Mouse (Mus musculus) cerebellum, adult 2 months (tissue): ENCODE data around the gene Scn3b. TPM values are rescaled to one million over a fixed set of nuclear protein-coding genes. Genes with fewer than 3 reads are reported as not detected.
A peak's percentile ranks its signal among the peaks of the same experiment; 100 is the strongest.

ENCODE experiments used
- DNase-seq, 2 experiments: peaks; one replicate each; pipeline ENCODE4 v3.0.0; 2021
- H3K27ac ChIP-seq: fragments of 200-500 bp; 2 replicates; pipeline ENCODE4 v1.5.1; 2012; ENCODE audit warnings: low read length, control low read depth, inconsistent platforms; ENCODE audit not compliant: insufficient read depth
- H3K27me3 ChIP-seq: fragments of 200-500 bp; 2 replicates; pipeline ENCODE4 v1.6.1; 2012; ENCODE audit warnings: inconsistent platforms, mild to moderate bottlenecking, low read length, moderate library complexity; ENCODE audit not compliant: control insufficient read depth, insufficient read depth
- H3K4me1 ChIP-seq: fragments of 200-500 bp; 2 replicates; pipeline ENCODE4 v1.6.1; 2011; ENCODE audit warnings: low read length; ENCODE audit not compliant: control insufficient read depth, insufficient read depth
- H3K4me3 ChIP-seq: fragments of 200-500 bp; replicated peaks from 2 replicates; pipeline ENCODE3; 2011; ENCODE audit warnings: mild to moderate bottlenecking, low read depth, low read length, control low read depth; ENCODE audit not compliant: insufficient read depth
- CTCF ChIP-seq: fragments of 200-500 bp; IDR thresholded peaks from 2 replicates; pipeline ENCODE4 v1.5.1; 2011; ENCODE audit warnings: low read depth, mild to moderate bottlenecking, control low read depth, low read length, moderate library complexity, borderline replicate concordance; ENCODE audit not compliant: insufficient read depth
- POLR2A ChIP-seq: fragments of 200-500 bp; IDR thresholded peaks from 2 replicates; pipeline ENCODE4 v1.6.1; 2011; ENCODE audit warnings: low read length, control low read depth, borderline replicate concordance; ENCODE audit not compliant: insufficient read depth
- WGBS: fragments of 180-500 bp; shearing (Covaris S2); methylation state at CpG from one replicate; pipeline ENCODE4 v1.1.7; 2018; 5-methylcytosine and 5-hydroxymethylcytosine counted together
- polyA plus RNA-seq: library from polyadenylated mRNA; depleted of rRNA; stranded (reverse); fragments of >200 nt; gene quantifications from 2 replicates; pipeline ENCODE4 v1.2.3, GENCODE M21; 2012

Scn3b gene
- polyA plus RNA-seq, 1 experiment = 10.1 TPM

DNA sequence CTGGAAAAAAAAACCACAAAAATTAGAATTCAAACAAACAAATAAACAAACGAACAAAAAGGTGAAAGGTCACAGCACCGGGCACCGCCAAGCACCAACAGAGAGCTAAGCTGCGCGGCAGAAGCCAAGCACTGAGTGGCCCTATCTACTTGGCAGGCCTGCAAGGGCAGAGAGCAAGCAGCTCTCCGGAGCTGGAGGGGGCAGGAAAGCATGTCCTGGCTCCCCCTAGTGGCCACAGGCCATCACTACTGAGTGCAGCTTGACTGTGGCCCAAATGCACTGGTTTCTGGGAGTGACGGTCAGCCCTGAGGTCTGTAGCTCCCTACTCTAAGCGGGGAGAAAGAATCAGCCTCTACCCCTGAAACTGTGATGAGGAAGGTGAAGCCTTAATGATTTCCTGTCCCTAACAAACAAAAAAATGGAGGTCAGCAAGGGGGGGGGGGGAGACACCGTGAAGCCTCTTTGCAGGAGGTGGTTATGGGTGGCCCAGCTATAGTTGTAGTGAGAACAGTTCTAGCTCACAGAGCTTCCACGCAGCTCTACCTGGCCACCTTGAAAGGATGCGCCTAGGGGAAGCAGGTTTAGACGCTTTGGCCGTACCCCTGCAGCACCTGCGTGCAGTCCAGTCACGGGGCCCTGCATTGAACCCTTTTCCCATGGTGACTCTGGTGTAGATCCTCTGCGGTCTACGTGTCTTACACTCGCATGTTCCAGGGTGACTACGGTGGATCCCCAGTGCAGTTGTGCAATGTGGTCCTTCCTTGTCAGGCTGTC lies 61.8 kb downstream of the Scn3b start:
- Histone ChIP-seq H3K27me3 (no peaks in the 10 kb centered on the region), H3K4me3 (no peak overlapping the region), H3K27ac (peak overlapping the region; percentile 55), H3K4me1 (peaks cover 55% of the 10 kb centered on the region)
- 37% methylated on average over 19 of the region's 19 CpGs for WGBS
- peak; percentile 95 to 96 for DNase-seq
- TF ChIP-seq POLR2A = no peak
- peak; percentile 99 for TF ChIP-seq CTCF

- peak overlapping the region; percentile 55 for H3K27ac ChIP-seq
- WGBS = 18% methylated on average over 15 of the region's 15 CpGs
- no peak for TF ChIP-seq POLR2A
- TF ChIP-seq CTCF = no peak
These were observed 62.6 kb downstream of the Scn3b start for GRCm38 (mm10) chr9:40331411-40332286.

GRCm38 (mm10) chr9:40332326-40332725 lies 63.3 kb downstream of the Scn3b start:
- TF ChIP-seq POLR2A (no peak), CTCF (0 out of 2 replicates have a peak, but pooled peaks have one; percentile 8)
- WGBS = 10% methylated on average over 4 of the region's 4 CpGs
- H3K4me1 ChIP-seq = peaks cover 55% of the 10 kb centered on the region
- peak overlapping the region; percentile 35 for H3K4me3 ChIP-seq
- peak overlapping the region; percentile 84 for H3K27ac ChIP-seq
- H3K27me3 ChIP-seq = no peaks in the 10 kb centered on the region
- DNase-seq = peak; percentile 93 to 97

More at GRCm38 (mm10) chr9:40331411-40332286, 62.6 kb downstream of the Scn3b start:
- DNase-seq = peak; percentile 54 to 60
- H3K4me1 ChIP-seq = peaks cover 54% of the 10 kb centered on the region
- no peaks in the 10 kb centered on the region for H3K27me3 ChIP-seq
- H3K4me3 ChIP-seq = peak overlapping the region; percentile 35

DNA sequence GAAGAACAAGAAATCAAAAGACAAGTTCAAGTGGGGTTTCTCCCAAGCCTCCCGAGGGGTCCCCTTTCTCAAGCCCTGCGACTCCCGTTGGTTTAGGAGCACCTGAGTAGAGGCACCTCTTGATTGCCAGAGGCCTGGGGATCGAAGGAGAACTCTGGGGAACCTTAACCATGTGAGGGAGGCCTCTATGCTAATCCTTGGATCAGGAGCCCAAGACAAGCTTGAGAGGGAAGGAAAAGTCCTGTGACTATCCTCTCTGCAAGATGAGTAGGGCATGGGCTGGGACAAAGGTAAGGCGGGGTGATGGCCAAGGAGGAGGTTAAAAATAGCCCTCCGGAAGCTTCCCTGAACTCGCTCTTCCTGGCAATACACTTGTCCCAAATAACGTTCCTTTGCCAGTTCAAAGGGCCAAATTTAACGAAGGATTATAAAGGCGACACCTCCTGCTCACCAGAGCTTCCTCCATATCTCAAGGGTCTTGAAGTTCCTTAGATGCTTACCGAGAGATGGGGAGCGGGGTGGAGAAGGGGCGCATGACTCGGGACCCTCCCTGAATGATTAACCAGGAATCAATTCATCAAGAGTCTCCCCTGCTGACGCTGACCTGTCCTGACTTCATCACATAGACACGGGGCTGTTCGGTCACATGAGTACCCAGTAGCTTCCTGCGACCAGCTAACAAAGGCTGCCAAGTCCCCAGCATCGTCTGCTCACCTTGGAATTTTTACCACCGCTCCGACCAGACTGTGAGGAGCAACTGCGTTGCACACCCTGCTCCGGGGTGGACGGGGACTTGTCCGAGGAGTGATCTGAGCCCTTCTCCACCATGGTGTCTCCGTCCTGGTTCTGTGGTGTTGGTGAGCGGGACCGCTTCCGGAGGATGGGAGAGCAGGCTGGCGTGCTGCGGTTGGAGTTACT lies 64.0 kb downstream of the Scn3b start:
- H3K27me3 ChIP-seq = no peaks in the 10 kb centered on the region
- peak overlapping the region; percentile 39 for H3K4me3 ChIP-seq
- TF ChIP-seq CTCF = no peak
- TF ChIP-seq POLR2A = 0 out of 2 replicates have a peak, but pooled peaks have one; percentile 16
- DNase-seq = peak; percentile 77 to 79
- WGBS = 16% methylated on average over 31 of the region's 31 CpGs
- peak overlapping the region; percentile 84 for H3K27ac ChIP-seq
- H3K4me1 ChIP-seq = peaks cover 56% of the 10 kb centered on the region

- Histone ChIP-seq H3K27ac (peak overlapping the region; percentile 97), H3K4me3 (peak overlapping the region; percentile 39), H3K4me1 (peaks cover 58% of the 10 kb centered on the region), H3K27me3 (no peaks in the 10 kb centered on the region)
- WGBS = 13% methylated on average over 9 of the region's 9 CpGs
- DNase-seq = peak; percentile 90 to 93
- TF ChIP-seq CTCF = peak; percentile 96
- 0 out of 2 replicates have a peak, but pooled peaks have one; percentile 7 for TF ChIP-seq POLR2A
These were observed 64.8 kb downstream of the Scn3b start for GRCm38 (mm10) chr9:40333649-40334396.

DNA sequence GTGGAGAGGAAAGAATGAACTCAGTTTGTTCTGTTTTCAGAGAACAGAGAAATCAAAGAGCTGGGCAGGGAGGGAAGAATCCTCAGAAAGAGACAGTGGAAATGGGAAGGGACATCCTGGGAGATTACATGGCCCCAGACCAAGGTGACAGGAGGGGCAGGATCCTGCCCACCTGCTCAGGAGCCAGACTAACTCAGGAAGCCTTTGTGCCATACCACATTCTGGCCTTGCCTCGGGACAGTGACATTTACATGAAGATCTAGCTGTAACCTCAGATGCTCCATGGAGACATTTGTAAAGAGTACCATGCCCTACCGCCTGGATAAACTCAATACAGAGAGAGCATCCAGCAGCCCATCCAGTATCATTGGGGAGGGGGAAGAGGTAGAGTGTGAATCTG lies 65.6 kb downstream of the Scn3b start:
- no peak overlapping the region for H3K4me3 ChIP-seq
- 9% methylated on average over 2 of the region's 2 CpGs for WGBS
- H3K4me1 ChIP-seq = peaks cover 65% of the 10 kb centered on the region
- peak overlapping the region; percentile 97 for H3K27ac ChIP-seq
- TF ChIP-seq CTCF = no peak
- H3K27me3 ChIP-seq = no peaks in the 10 kb centered on the region
- DNase-seq = peak in 1 of 2 experiments; percentile 62

DNA sequence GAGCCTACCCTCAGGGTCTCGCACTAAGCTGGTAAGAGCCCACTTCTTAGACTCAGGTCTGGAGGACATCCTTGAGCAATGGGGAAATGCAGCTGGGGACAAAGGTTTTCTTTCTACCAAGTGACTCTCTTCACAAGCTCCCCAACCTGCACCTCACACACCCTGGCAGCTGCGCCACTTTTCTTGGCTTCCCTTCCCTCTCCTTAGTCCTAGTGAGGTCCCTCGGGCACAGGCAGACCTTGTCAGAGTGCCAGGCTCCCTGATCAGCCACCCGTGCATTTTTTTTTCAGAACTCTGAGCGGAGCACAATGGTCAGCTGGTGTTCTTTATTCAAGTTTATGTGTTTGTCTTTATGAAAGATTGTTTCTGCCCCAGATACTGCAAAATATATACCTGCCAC lies 67.7 kb downstream of the Scn3b start:
- H3K4me3 ChIP-seq = peak overlapping the region; percentile 6
- peak overlapping the region; percentile 81 for H3K27ac ChIP-seq
- no peak for TF ChIP-seq POLR2A
- no peak for TF ChIP-seq CTCF
- H3K4me1 ChIP-seq = peaks cover 62% of the 10 kb centered on the region
- no peaks in the 10 kb centered on the region for H3K27me3 ChIP-seq
- peak; percentile 70 to 75 for DNase-seq
- 9% methylated on average over 5 of the region's 5 CpGs for WGBS
